Mouse (Mus musculus) layer of hippocampus, postnatal 25 days (tissue): Measurements from ENCODE around the gene Gnat2. TPM values are rescaled to one million over a fixed set of nuclear protein-coding genes. Genes with fewer than 3 reads are reported as not detected.

Experiments
- DNase-seq, 2 experiments: peaks; one replicate each; pipeline ENCODE4 v3.0.0; 2022; ENCODE audit warnings: mixed read lengths in 2 of 2, low spot score in 1 of 2; ENCODE audit errors: extremely low spot score in 1 of 2
- total RNA-seq, 2 experiments: library from RNA; stranded (reverse); gene quantifications; 2 replicates each; pipeline ENCODE4 v1.2.3; 2021

Gnat2 gene
- total RNA-seq, 2 experiments from 2014 or later: not detected

GRCm38 (mm10) chr3:108084767-108085270 is 7.8 kb upstream of the Gnat2 start:
- DNase-seq: peak in 1 of 2 experiments; percentile 26

GRCm38 (mm10) chr3:108085281-108085720 is 7.3 kb upstream of the Gnat2 start:
- peak; percentile 80 to 84 for DNase-seq

GRCm38 (mm10) chr3:108085721-108086469 is 6.7 kb upstream of the Gnat2 start:
- no peak for DNase-seq

GRCm38 (mm10) chr3:108086470-108086979 is 6.1 kb upstream of the Gnat2 start, which contains the start of gene Ampd2:
TSS of gene Ampd2 (minus strand) at chr3:108086651.
- peak in 1 of 2 experiments; percentile 42 for DNase-seq

- DNase-seq: no peak
Measured at GRCm38 (mm10) chr3:108087329-108087728, 5.3 kb upstream of the Gnat2 start.

GRCm38 (mm10) chr3:108088842-108089380 is 3.7 kb upstream of the Gnat2 start:
- DNase-seq: no peak

GRCm38 (mm10) chr3:108089916-108090315 is 2.7 kb upstream of the Gnat2 start:
- DNase-seq: no peak

- no peak for DNase-seq
Measured at GRCm38 (mm10) chr3:108090561-108090960, 2.0 kb upstream of the Gnat2 start.

- DNase-seq: no peak
Measured at GRCm38 (mm10) chr3:108092030-108092429, 559 bp upstream of the Gnat2 start.

GRCm38 (mm10) chr3:108093306-108093705 is 717 bp downstream of the Gnat2 start:
- no peak for DNase-seq

GRCm38 (mm10) chr3:108094146-108094545 is 1.6 kb downstream of the Gnat2 start:
- DNase-seq: no peak

- no peak for DNase-seq
Measured at GRCm38 (mm10) chr3:108094976-108095760, 2.6 kb downstream of the Gnat2 start.

- DNase-seq: no peak
Measured at GRCm38 (mm10) chr3:108096226-108096625, 3.6 kb downstream of the Gnat2 start.

- DNase-seq: no peak
Measured at GRCm38 (mm10) chr3:108096726-108097125, 4.1 kb downstream of the Gnat2 start.

GRCm38 (mm10) chr3:108097656-108098055 is 5.1 kb downstream of the Gnat2 start:
- DNase-seq: no peak

GRCm38 (mm10) chr3:108098316-108098715 is 5.7 kb downstream of the Gnat2 start:
- DNase-seq: no peak

GRCm38 (mm10) chr3:108101594-108101993 is 9.0 kb downstream of the Gnat2 start:
- no peak for DNase-seq

- DNase-seq: no peak
Measured at GRCm38 (mm10) chr3:108102075-108102474, 9.5 kb downstream of the Gnat2 start.

- DNase-seq: no peak
Measured at GRCm38 (mm10) chr3:108105281-108105680, 12.7 kb downstream of the Gnat2 start.

GRCm38 (mm10) chr3:108111320-108111719 is 18.7 kb downstream of the Gnat2 start:
- no peak for DNase-seq

- no peak for DNase-seq
Measured at GRCm38 (mm10) chr3:108112246-108112645, 19.7 kb downstream of the Gnat2 start.
